In the genomic region with DNA sequence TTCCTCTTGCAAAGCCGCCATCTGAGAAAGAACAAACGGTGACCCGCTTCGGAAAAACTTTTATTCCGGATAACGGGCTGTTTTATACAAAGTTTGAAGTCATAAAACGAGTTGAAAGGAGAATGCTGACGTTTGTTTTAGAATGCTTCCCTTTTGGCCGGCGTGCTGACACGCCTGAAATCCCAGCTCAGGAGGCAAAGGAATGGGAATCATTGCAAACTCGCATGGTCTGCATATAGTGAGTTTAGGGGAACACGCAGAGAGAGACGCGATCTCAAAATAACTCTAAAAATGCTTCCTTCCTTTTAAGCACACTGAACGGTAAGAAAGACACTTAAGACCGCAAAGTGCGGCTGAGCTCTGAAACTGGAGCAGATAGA, we compare ENCODE assay signal across 8 mouse cellular contexts. TPM values are rescaled to one million over a fixed set of nuclear protein-coding genes. Genes with fewer than 3 reads are reported as not detected.
A peak's percentile ranks its signal among the peaks of the same experiment; 100 is the strongest.
DNase-seq lines count a peak whose midpoint lies in the region; ATAC-seq lines count a peak whose summit lies in the region.

No protein-coding gene starts in this region.

- peak overlapping the region; percentile 99 for H3K27ac ChIP-seq in lung, embryonic 16.5 days (ENCODE audit: low read length)
- peak overlapping the region; percentile 98 for H3K27ac ChIP-seq in embryonic facial prominence, embryonic 12.5 days
- peak overlapping the region; percentile 95 for H3K27ac ChIP-seq in hindbrain, embryonic 15.5 days (replicated peaks)
- peak overlapping the region; percentile 95 for H3K27ac ChIP-seq in midbrain, embryonic 16.5 days (ENCODE audit: low read length)

- H3K27me3 ChIP-seq in lung, embryonic 16.5 days (ENCODE audit: control insufficient read depth, insufficient read depth, low read depth, low read length): no peaks in the 10 kb centered on the region
- H3K27me3 ChIP-seq in embryonic facial prominence, embryonic 12.5 days: no peaks in the 10 kb centered on the region
- H3K27me3 ChIP-seq in hindbrain, embryonic 15.5 days: no peaks in the 10 kb centered on the region
- no peaks in the 10 kb centered on the region for H3K27me3 ChIP-seq in midbrain, embryonic 16.5 days (ENCODE audit: control insufficient read depth, insufficient read depth, low read depth, low read length)

- peak overlapping the region; percentile 55 for H3K4me3 ChIP-seq in lung, embryonic 16.5 days (ENCODE audit: low read length)
- H3K4me3 ChIP-seq in embryonic facial prominence, embryonic 12.5 days: peak overlapping the region; percentile 91
- peak overlapping the region; percentile 57 for H3K4me3 ChIP-seq in hindbrain, embryonic 15.5 days
- H3K4me3 ChIP-seq in midbrain, embryonic 16.5 days (ENCODE audit: low read depth, low read length): peak overlapping the region; percentile 79

- intact Hi-C loops in gastrocnemius, postnatal 14 days (cut with DNase I; ENCODE audit: low total_unique reads): no loop called here

- no peaks in the 10 kb centered on the region for H3K36me3 ChIP-seq in lung, embryonic 16.5 days (ENCODE audit: control insufficient read depth, insufficient read depth, low read length)
- 0 out of 2 replicates have a peak, but pooled peaks cover 2% of the 10 kb centered on the region for H3K36me3 ChIP-seq in embryonic facial prominence, embryonic 12.5 days
- no peaks in the 10 kb centered on the region for H3K36me3 ChIP-seq in hindbrain, embryonic 15.5 days
- no peaks in the 10 kb centered on the region for H3K36me3 ChIP-seq in midbrain, embryonic 16.5 days (ENCODE audit: control insufficient read depth, insufficient read depth, low read length)

- peak overlapping the region; percentile 86 for H3K4me2 ChIP-seq in lung, embryonic 16.5 days (ENCODE audit: low read depth, low read length)
- peak overlapping the region; percentile 81 for H3K4me2 ChIP-seq in embryonic facial prominence, embryonic 12.5 days (replicated peaks)
- peak overlapping the region; percentile 83 for H3K4me2 ChIP-seq in hindbrain, embryonic 15.5 days
- H3K4me2 ChIP-seq in midbrain, embryonic 16.5 days (ENCODE audit: low read length): peak overlapping the region; percentile 88

- under 1% methylated on average over 18 of the region's 18 CpGs for WGBS in lung, embryonic 16.5 days
- under 1% methylated on average over 18 of the region's 18 CpGs for WGBS in embryonic facial prominence, embryonic 12.5 days
- under 1% methylated on average over 18 of the region's 18 CpGs for WGBS in hindbrain, embryonic 15.5 days
- WGBS in midbrain, embryonic 16.5 days: under 1% methylated on average over 18 of the region's 18 CpGs

- peaks cover 14% of the 10 kb centered on the region for H3K4me1 ChIP-seq in lung, embryonic 16.5 days (replicated peaks; ENCODE audit: control insufficient read depth, insufficient read depth, low read length)
- H3K4me1 ChIP-seq in embryonic facial prominence, embryonic 12.5 days: peaks cover 11% of the 10 kb centered on the region; the same call in 1 of the 2 replicates
- H3K4me1 ChIP-seq in hindbrain, embryonic 15.5 days (replicated peaks): peaks cover 24% of the 10 kb centered on the region
- H3K4me1 ChIP-seq in midbrain, embryonic 16.5 days (ENCODE audit: control insufficient read depth, insufficient read depth, low read length): peaks cover 23% of the 10 kb centered on the region

- no peak for DNase-seq in lung, postnatal 10 days
- DNase-seq in gastrocnemius, postnatal 14 days: no peak
- DNase-seq in right cerebral cortex, postnatal 25 days: no peak
- no peak for DNase-seq in layer of hippocampus, postnatal 10 days (ENCODE audit: low spot score in 2 of 2)

- peak overlapping the region; percentile 94 for H3K9ac ChIP-seq in lung, embryonic 16.5 days (ENCODE audit: low read length)
- peak overlapping the region; percentile 99 for H3K9ac ChIP-seq in embryonic facial prominence, embryonic 12.5 days
- H3K9ac ChIP-seq in hindbrain, embryonic 15.5 days: peak overlapping the region; percentile 93
- H3K9ac ChIP-seq in midbrain, embryonic 16.5 days (ENCODE audit: low read depth, low read length): peak overlapping the region; percentile 86

- ATAC-seq in lung, embryonic 16.5 days (ENCODE audit: low read depth): no peak
- no peak for ATAC-seq in embryonic facial prominence, embryonic 12.5 days (ENCODE audit: insufficient number of reproducible peaks, insufficient read depth, low FRiP score, low TSS enrichment)
- ATAC-seq in hindbrain, embryonic 15.5 days (ENCODE audit: low FRiP score, low read depth): no peak; the same call in 1 of the 2 replicates
- no peak for ATAC-seq in midbrain, embryonic 16.5 days

- no peaks in the 10 kb centered on the region for H3K9me3 ChIP-seq in lung, embryonic 16.5 days (ENCODE audit: control insufficient read depth, low read length)
- H3K9me3 ChIP-seq in embryonic facial prominence, embryonic 12.5 days: no peaks in the 10 kb centered on the region
- H3K9me3 ChIP-seq in hindbrain, embryonic 15.5 days: no peaks in the 10 kb centered on the region
- H3K9me3 ChIP-seq in midbrain, embryonic 16.5 days (replicated peaks; ENCODE audit: control insufficient read depth, low read length, poor library complexity, severe bottlenecking): no peaks in the 10 kb centered on the region

RNA-seq across cellular contexts. Expression of a gene that starts 0.4 kb away (rescaled TPM):
- 9.3 and 10.5 TPM in 2 replicates for polyA plus RNA-seq in lung, embryonic 16.5 days (2015; fragmentation: Nextera tagmentation; extraction: Ambion mirVana)
- polyA plus RNA-seq in embryonic facial prominence, embryonic 12.5 days (2016; fragmentation: Nextera tagmentation; extraction: Ambion mirVana): 10.5 and 11.0 TPM in 2 replicates
- polyA plus RNA-seq in hindbrain, embryonic 15.5 days (2015; fragmentation: Nextera tagmentation; extraction: Ambion mirVana): 9.7 and 11.0 TPM in 2 replicates
- polyA plus RNA-seq in midbrain, embryonic 16.5 days (2015; fragmentation: Nextera tagmentation; extraction: Ambion mirVana): 8.6 and 9.3 TPM in 2 replicates
- 1 to 10 TPM; 2.7 to 3.0 TPM for total RNA-seq in gastrocnemius, postnatal 14 days (2021)
- total RNA-seq in layer of hippocampus, postnatal 10 days (2021): 1 to 10 TPM; 7.0 to 7.6 TPM

RNA-seq across cellular contexts. Expression of a gene that starts 0.5 kb away (rescaled TPM):
- polyA plus RNA-seq in lung, embryonic 16.5 days (2015; fragmentation: Nextera tagmentation; extraction: Ambion mirVana): 55.8 and 65.8 TPM in 2 replicates
- 187 and 199 TPM in 2 replicates for polyA plus RNA-seq in embryonic facial prominence, embryonic 12.5 days (2016; fragmentation: Nextera tagmentation; extraction: Ambion mirVana)
- 177 and 180 TPM in 2 replicates for polyA plus RNA-seq in hindbrain, embryonic 15.5 days (2015; fragmentation: Nextera tagmentation; extraction: Ambion mirVana)
- polyA plus RNA-seq in midbrain, embryonic 16.5 days (2015; fragmentation: Nextera tagmentation; extraction: Ambion mirVana): 156 and 171 TPM in 2 replicates
- total RNA-seq in gastrocnemius, postnatal 14 days (2021): 100 to 1,000 TPM; 109 to 116 TPM
- 100 to 1,000 TPM; 250 to 284 TPM for total RNA-seq in layer of hippocampus, postnatal 10 days (2021)
